Mouse (Mus musculus): ENCODE data around the gene Otogl. TPM values are rescaled to one million over a fixed set of nuclear protein-coding genes. Genes with fewer than 3 reads are reported as not detected.
A peak's percentile ranks its signal among the peaks of the same experiment; 100 is the strongest.

Gene Otogl
- total RNA-seq (2014; fragmentation: Nextera tagmentation) (not detected in 2 replicates), total RNA-seq (2017) (0.04 TPM in 1 of 2 replicates, not detected in the other)

GRCm38 (mm10) chr10:107912084-107912573 is at the start of gene Otogl:
Gene Otogl, minus strand, starts transcription at chr10:107912134.
- ATAC-seq (replicated peaks; ENCODE audit: low FRiP score, low TSS enrichment, poor library complexity, severe bottlenecking): no peak

GRCm38 (mm10) chr10:107956588-107956987 is 44.7 kb upstream of the Otogl start:
- no peak for ATAC-seq (replicated peaks; ENCODE audit: low FRiP score, low TSS enrichment, poor library complexity, severe bottlenecking)

- no peak for ATAC-seq (replicated peaks; ENCODE audit: low FRiP score, low TSS enrichment, poor library complexity, severe bottlenecking)
Measured at GRCm38 (mm10) chr10:107954444-107954843, 42.5 kb upstream of the Otogl start.

- ATAC-seq (replicated peaks; ENCODE audit: low FRiP score, low TSS enrichment, poor library complexity, severe bottlenecking): no peak
Measured at GRCm38 (mm10) chr10:107951596-107951995, 39.7 kb upstream of the Otogl start.

GRCm38 (mm10) chr10:107949945-107950344 is 38.0 kb upstream of the Otogl start:
- ATAC-seq (replicated peaks; ENCODE audit: low FRiP score, low TSS enrichment, poor library complexity, severe bottlenecking): peak; percentile 56

GRCm38 (mm10) chr10:107948647-107949046 is 36.7 kb upstream of the Otogl start:
- no peak for ATAC-seq (replicated peaks; ENCODE audit: low FRiP score, low TSS enrichment, poor library complexity, severe bottlenecking)

GRCm38 (mm10) chr10:107948038-107948437 is 36.1 kb upstream of the Otogl start:
- ATAC-seq (replicated peaks; ENCODE audit: low FRiP score, low TSS enrichment, poor library complexity, severe bottlenecking): peak; percentile 76

GRCm38 (mm10) chr10:107946348-107946747 is 34.4 kb upstream of the Otogl start:
- ATAC-seq (replicated peaks; ENCODE audit: low FRiP score, low TSS enrichment, poor library complexity, severe bottlenecking): 0 out of 2 replicates have a peak, but pooled peaks have one; percentile 11

- ATAC-seq (replicated peaks; ENCODE audit: low FRiP score, low TSS enrichment, poor library complexity, severe bottlenecking): no peak
Measured at GRCm38 (mm10) chr10:107943859-107944258, 31.9 kb upstream of the Otogl start.

GRCm38 (mm10) chr10:107941188-107941900 is 29.4 kb upstream of the Otogl start:
- ATAC-seq (replicated peaks; ENCODE audit: low FRiP score, low TSS enrichment, poor library complexity, severe bottlenecking): 0 out of 2 replicates have a peak, but pooled peaks have one; percentile 38

GRCm38 (mm10) chr10:107940302-107940701 is 28.4 kb upstream of the Otogl start:
- no peak for ATAC-seq (replicated peaks; ENCODE audit: low FRiP score, low TSS enrichment, poor library complexity, severe bottlenecking)

GRCm38 (mm10) chr10:107939821-107940220 is 27.9 kb upstream of the Otogl start:
- ATAC-seq (replicated peaks; ENCODE audit: low FRiP score, low TSS enrichment, poor library complexity, severe bottlenecking): no peak

- ATAC-seq (replicated peaks; ENCODE audit: low FRiP score, low TSS enrichment, poor library complexity, severe bottlenecking): no peak
Measured at GRCm38 (mm10) chr10:107934055-107934454, 22.1 kb upstream of the Otogl start.

GRCm38 (mm10) chr10:107933527-107933926 is 21.6 kb upstream of the Otogl start:
- no peak for ATAC-seq (replicated peaks; ENCODE audit: low FRiP score, low TSS enrichment, poor library complexity, severe bottlenecking)

GRCm38 (mm10) chr10:107931833-107932828 is 20.2 kb upstream of the Otogl start:
- ATAC-seq (replicated peaks; ENCODE audit: low FRiP score, low TSS enrichment, poor library complexity, severe bottlenecking): peak; percentile 90

GRCm38 (mm10) chr10:107930471-107931021 is 18.6 kb upstream of the Otogl start:
- ATAC-seq (replicated peaks; ENCODE audit: low FRiP score, low TSS enrichment, poor library complexity, severe bottlenecking): 0 out of 2 replicates have a peak, but pooled peaks have one; percentile 11

- no peak for ATAC-seq (replicated peaks; ENCODE audit: low FRiP score, low TSS enrichment, poor library complexity, severe bottlenecking)
Measured at GRCm38 (mm10) chr10:107925306-107925705, 13.4 kb upstream of the Otogl start.

- ATAC-seq (replicated peaks; ENCODE audit: low FRiP score, low TSS enrichment, poor library complexity, severe bottlenecking): no peak
Measured at GRCm38 (mm10) chr10:107923860-107924259, 11.9 kb upstream of the Otogl start.

GRCm38 (mm10) chr10:107922750-107923149 is 10.8 kb upstream of the Otogl start:
- peak; percentile 82 for ATAC-seq (replicated peaks; ENCODE audit: low FRiP score, low TSS enrichment, poor library complexity, severe bottlenecking)

GRCm38 (mm10) chr10:107921549-107921948 is 9.6 kb upstream of the Otogl start:
- no peak for ATAC-seq (replicated peaks; ENCODE audit: low FRiP score, low TSS enrichment, poor library complexity, severe bottlenecking)

All from megakaryocyte-erythroid progenitor cell, adult 5-6 weeks (primary cell).